In the genomic region with DNA sequence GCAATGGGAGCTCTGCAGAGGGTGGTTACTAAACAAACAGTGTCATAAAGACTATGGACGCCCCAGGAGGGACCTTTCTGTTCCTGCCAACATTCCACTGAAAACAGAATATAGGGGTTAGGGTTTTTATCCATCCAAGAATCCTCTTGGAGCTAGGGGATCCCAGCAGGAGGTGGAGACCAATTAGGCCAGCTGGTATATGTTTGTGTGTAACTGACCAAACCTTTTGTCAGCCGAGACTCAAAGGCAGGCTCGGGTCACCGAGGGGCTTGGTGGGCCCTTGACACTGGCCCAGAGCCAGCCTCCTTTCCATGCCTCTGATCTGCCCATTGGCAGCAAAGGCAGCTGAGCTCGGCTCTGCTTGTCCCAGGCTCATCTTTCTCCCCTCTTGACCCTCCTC, we compare ENCODE assay signal across 13 mouse cellular contexts. TPM values are rescaled to one million over a fixed set of nuclear protein-coding genes. Genes with fewer than 3 reads are reported as not detected.
"Had no signal": no experiment of that assay in that cellular context is flagged by ENCODE, and none has a peak within 500 bp of the region (broad histone marks: within the 10 kb centered on the region; RNA-seq: fewer than 3 reads in every experiment).

No protein-coding gene starts in this region.

- DNase-seq: kidney, adult 11 months; lung, adult 18-20 months; right cerebral cortex, postnatal 4 days; spleen, adult 18-20 months; thymus, adult 18-20 months; thymus, postnatal 14 days had no signal

- H3K9me3 ChIP-seq: limb, embryonic 12.5 days; midbrain, embryonic 12.5 days; neural tube, embryonic 15.5 days had no signal

- H3K4me3 ChIP-seq: left cerebral cortex, adult 2 months; limb, embryonic 12.5 days; midbrain, embryonic 12.5 days; myocyte; neural tube, embryonic 15.5 days had no signal

- H3K27me3 ChIP-seq: neural tube, embryonic 15.5 days had no signal

- H3K4me2 ChIP-seq: limb, embryonic 12.5 days; midbrain, embryonic 12.5 days; neural tube, embryonic 15.5 days had no signal

- H3K27ac ChIP-seq: left cerebral cortex, adult 2 months; limb, embryonic 12.5 days; liver, embryonic 14.5 days; midbrain, embryonic 12.5 days; neural tube, embryonic 15.5 days had no signal

- H3K9ac ChIP-seq: liver, embryonic 14.5 days; midbrain, embryonic 12.5 days; neural tube, embryonic 15.5 days had no signal

RNA-seq across cellular contexts. Expression of gene Cntd1, which starts 4.1 kb away (rescaled TPM):
- total RNA-seq: liver, adult 2 months had no signal
- polyA plus RNA-seq: liver, adult 2 months had no signal
